Mouse (Mus musculus) erythroblast, embryonic 14.5 days (primary cell): ENCODE measurements around the gene Tiam1. TPM values are rescaled to one million over a fixed set of nuclear protein-coding genes. Genes with fewer than 3 reads are reported as not detected.
"Not testable (repeated sequence)": the region's sequence is repeated elsewhere in the genome, so short reads cannot be mapped to it uniquely, and the experiment has no call there.

ENCODE experiments used
- H3K27me3 ChIP-seq: 2 replicates; pipeline ENCODE4 v1.6.1; 2012; ENCODE audit warnings: inconsistent platforms; ENCODE audit not compliant: control insufficient read depth
- H3K36me3 ChIP-seq: 2 replicates; pipeline ENCODE4 v1.6.1; 2012; ENCODE audit warnings: mild to moderate bottlenecking, inconsistent platforms; ENCODE audit not compliant: control insufficient read depth
- H3K4me1 ChIP-seq: 2 replicates; pipeline ENCODE4 v1.6.1; 2012; ENCODE audit warnings: inconsistent platforms; ENCODE audit not compliant: control insufficient read depth
- H3K4me3 ChIP-seq: replicated peaks from 2 replicates; pipeline ENCODE3; 2012; ENCODE audit warnings: moderate library complexity, mild to moderate bottlenecking, inconsistent platforms
- H3K9me3 ChIP-seq: 2 replicates; pipeline ENCODE4 v1.6.1; 2012; ENCODE audit warnings: low read length, inconsistent platforms, mixed read lengths; ENCODE audit not compliant: control insufficient read depth
- GATA1 ChIP-seq: IDR thresholded peaks from 2 replicates; pipeline ENCODE4 v1.6.1; 2012; ENCODE audit warnings: low read length, inconsistent platforms, mixed read lengths
- TAL1 ChIP-seq: IDR thresholded peaks from 3 replicates; pipeline ENCODE4 v1.6.1; 2012; ENCODE audit warnings: low read length, inconsistent platforms, mixed read lengths
- polyA plus RNA-seq: library from polyadenylated mRNA; stranded (reverse); fragments of >175 nt; gene quantifications from 2 replicates; pipeline ENCODE4 v1.2.3, GENCODE M21; 2012

Tiam1 gene
- polyA plus RNA-seq, 1 experiment: 0.89 TPM

- Histone ChIP-seq H3K4me3 (no peak overlapping the region), H3K4me1 (no peaks in the 10 kb centered on the region; the same call in 1 of the 2 replicates), H3K9me3 (no peaks in the 10 kb centered on the region), H3K36me3 (no peaks in the 10 kb centered on the region), H3K27me3 (no peaks in the 10 kb centered on the region)
- TF ChIP-seq TAL1 (no peak), GATA1 (no peak)
Measured at GRCm38 (mm10) chr16:90078806-90079381, 64.7 kb downstream of the Tiam1 start.

GRCm38 (mm10) chr16:90073510-90073909, 70.1 kb downstream of the Tiam1 start:
- Histone ChIP-seq H3K27me3 (no peaks in the 10 kb centered on the region), H3K36me3 (no peaks in the 10 kb centered on the region), H3K4me1 (peaks cover 19% of the 10 kb centered on the region), H3K4me3 (no peak overlapping the region), H3K9me3 (no peaks in the 10 kb centered on the region)
- TF ChIP-seq TAL1: no peak
- TF ChIP-seq GATA1: no peak

- H3K4me3 ChIP-seq: peak overlapping the region; percentile 23
- H3K4me1 ChIP-seq: peaks cover 19% of the 10 kb centered on the region
- H3K36me3 ChIP-seq: no peaks in the 10 kb centered on the region
- TF ChIP-seq GATA1 (no peak), TAL1 (no peak)
- no peaks in the 10 kb centered on the region for H3K9me3 ChIP-seq
- no peaks in the 10 kb centered on the region for H3K27me3 ChIP-seq
Measured at GRCm38 (mm10) chr16:90072651-90073050, 70.9 kb downstream of the Tiam1 start.

GRCm38 (mm10) chr16:90071125-90071524, 72.4 kb downstream of the Tiam1 start:
- peaks cover 19% of the 10 kb centered on the region for H3K4me1 ChIP-seq
- H3K27me3 ChIP-seq, H3K4me3 ChIP-seq, H3K9me3 ChIP-seq, H3K36me3 ChIP-seq: not testable (repeated sequence)

- Histone ChIP-seq H3K36me3 (no peaks in the 10 kb centered on the region), H3K4me1 (peaks cover 19% of the 10 kb centered on the region), H3K9me3 (no peaks in the 10 kb centered on the region), H3K27me3 (no peaks in the 10 kb centered on the region), H3K4me3 (no peak overlapping the region)
- no peak for TF ChIP-seq TAL1
- no peak for TF ChIP-seq GATA1
Measured at GRCm38 (mm10) chr16:90070104-90070503, 73.5 kb downstream of the Tiam1 start.

GRCm38 (mm10) chr16:90069197-90069596, 74.4 kb downstream of the Tiam1 start:
- H3K4me1 ChIP-seq: peaks cover 19% of the 10 kb centered on the region
- no peaks in the 10 kb centered on the region for H3K36me3 ChIP-seq
- no peak for TF ChIP-seq GATA1
- no peak for TF ChIP-seq TAL1
- no peaks in the 10 kb centered on the region for H3K27me3 ChIP-seq
- no peak overlapping the region for H3K4me3 ChIP-seq
- H3K9me3 ChIP-seq: no peaks in the 10 kb centered on the region

- no peaks in the 10 kb centered on the region for H3K9me3 ChIP-seq
- no peak for TF ChIP-seq TAL1
- no peak for TF ChIP-seq GATA1
- H3K4me3 ChIP-seq: no peak overlapping the region
- no peaks in the 10 kb centered on the region for H3K36me3 ChIP-seq
- no peaks in the 10 kb centered on the region for H3K27me3 ChIP-seq
- H3K4me1 ChIP-seq: peaks cover 36% of the 10 kb centered on the region
Measured at GRCm38 (mm10) chr16:90052905-90053519, 90.6 kb downstream of the Tiam1 start.

GRCm38 (mm10) chr16:90052409-90052808, 91.2 kb downstream of the Tiam1 start:
- TF ChIP-seq GATA1: no peak
- TF ChIP-seq TAL1: no peak
- H3K27me3 ChIP-seq: no peaks in the 10 kb centered on the region
- H3K36me3 ChIP-seq: no peaks in the 10 kb centered on the region
- no peaks in the 10 kb centered on the region for H3K9me3 ChIP-seq
- no peak overlapping the region for H3K4me3 ChIP-seq
- H3K4me1 ChIP-seq: peaks cover 40% of the 10 kb centered on the region

GRCm38 (mm10) chr16:90051051-90051450, 92.5 kb downstream of the Tiam1 start:
- no peaks in the 10 kb centered on the region for H3K27me3 ChIP-seq
- TF ChIP-seq GATA1 (no peak), TAL1 (no peak)

GRCm38 (mm10) chr16:90047841-90048240, 95.7 kb downstream of the Tiam1 start:
- Histone ChIP-seq H3K9me3 (no peaks in the 10 kb centered on the region), H3K36me3 (no peaks in the 10 kb centered on the region), H3K4me1 (peaks cover 66% of the 10 kb centered on the region), H3K4me3 (no peak overlapping the region), H3K27me3 (no peaks in the 10 kb centered on the region)
- no peak for TF ChIP-seq TAL1

More at GRCm38 (mm10) chr16:90051051-90051450, 92.5 kb downstream of the Tiam1 start:
- H3K36me3 ChIP-seq: no peaks in the 10 kb centered on the region
- H3K9me3 ChIP-seq: no peaks in the 10 kb centered on the region
- H3K4me1 ChIP-seq: peaks cover 40% of the 10 kb centered on the region
- no peak overlapping the region for H3K4me3 ChIP-seq
